Mouse (Mus musculus): ENCODE data around the gene Dgke.

DNA sequence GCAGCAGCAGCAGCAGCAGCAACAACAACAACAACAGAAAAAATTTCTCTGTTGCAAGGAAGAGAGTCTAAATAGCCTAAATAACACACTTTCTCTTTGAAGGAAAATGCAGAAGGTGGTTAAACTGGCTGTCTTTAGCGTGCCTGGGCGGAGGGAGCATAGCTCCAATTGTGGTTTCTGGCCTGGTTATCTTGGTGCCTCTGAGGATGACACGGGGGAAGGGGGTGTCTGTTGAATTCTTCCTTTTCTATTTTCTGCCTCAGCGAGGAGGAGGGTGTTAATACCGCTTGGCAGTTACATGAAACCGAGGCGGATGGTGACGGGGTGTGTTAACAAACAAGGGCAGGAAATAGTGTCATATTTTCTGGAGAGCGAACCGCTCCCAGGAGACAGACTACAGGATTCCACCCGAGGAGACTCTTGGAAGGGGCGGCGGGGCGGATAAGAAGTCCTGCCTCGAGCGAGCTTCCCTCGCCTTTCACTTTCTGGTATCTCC is 34.2 kb upstream of the Dgke start:
- TF ChIP-seq CTCF (IDR thresholded peaks at IDR 0.05; ENCODE audit: extremely low read depth, insufficient read depth, insufficient read length, insufficient replicate concordance) (no peak), POLR2A (IDR thresholded peaks at IDR 0.05; ENCODE audit: low read depth, low read length) (no peak)

All from spleen, adult 2 months (tissue).